Mouse (Mus musculus) myocyte (in vitro differentiated cells): Measurements from ENCODE around the gene Cox20.

Experiments
- E2F4 ChIP-seq: IDR thresholded peaks from one replicate; pipeline ENCODE4 v1.6.1; 2011; ENCODE audit warnings: mild to moderate bottlenecking, control low read depth, moderate library complexity; ENCODE audit not compliant: insufficient read depth
- MAX ChIP-seq: IDR thresholded peaks from one replicate; pipeline ENCODE4 v1.6.1; 2011; ENCODE audit warnings: low read depth, mild to moderate bottlenecking, control low read depth
- POLR2A ChIP-seq: IDR thresholded peaks from one replicate; pipeline ENCODE4 v1.6.1; 2011; ENCODE audit warnings: low read depth, mild to moderate bottlenecking, control low read depth, moderate library complexity; ENCODE audit not compliant: insufficient read length
- POLR2AphosphoS2 ChIP-seq: IDR thresholded peaks from one replicate; pipeline ENCODE4 v1.6.1; 2011; ENCODE audit warnings: low read depth, control low read depth; ENCODE audit not compliant: insufficient read length
- REST ChIP-seq: IDR thresholded peaks from one replicate; pipeline ENCODE4 v1.6.1; 2011; ENCODE audit warnings: mild to moderate bottlenecking, control low read depth, moderate library complexity; ENCODE audit not compliant: insufficient read depth, insufficient read length
- SRF ChIP-seq: IDR thresholded peaks from one replicate; pipeline ENCODE4 v1.6.1; 2011; ENCODE audit warnings: low read depth; ENCODE audit not compliant: control insufficient read depth, insufficient read length
- TCF3 ChIP-seq: IDR thresholded peaks from one replicate; pipeline ENCODE4 v1.6.1; 2011; ENCODE audit warnings: low read depth, control low read depth; ENCODE audit not compliant: insufficient read length

DNA sequence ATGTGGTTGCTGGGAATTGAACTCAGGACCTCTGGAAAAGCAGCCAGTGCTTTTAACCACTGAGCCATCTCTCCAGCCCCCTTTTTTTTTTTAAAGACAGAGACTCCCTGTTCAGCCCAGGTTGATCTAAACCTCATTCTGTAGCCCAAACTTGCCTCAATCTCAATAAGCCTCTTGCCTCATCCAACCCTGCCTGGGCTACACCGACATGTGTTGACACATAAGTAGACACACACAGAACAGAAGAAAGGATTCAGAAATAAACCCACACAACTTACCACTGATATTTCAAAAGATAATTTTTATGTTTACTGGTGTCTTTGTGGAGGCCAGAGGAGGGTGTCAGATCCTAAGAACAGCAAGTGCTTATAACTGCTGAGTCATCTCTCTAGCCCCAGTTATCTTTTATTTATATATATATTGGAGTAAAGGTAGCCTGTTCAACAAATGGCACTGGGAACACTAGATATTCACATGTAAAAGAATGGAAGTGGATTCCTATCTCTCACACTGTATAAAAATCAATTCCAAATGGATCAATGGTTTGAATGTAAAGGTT lies 5.8 kb upstream of the Cox20 start:
- TF ChIP-seq POLR2AphosphoS2: no peak
- TF ChIP-seq POLR2A: no peak
- TF ChIP-seq MAX: no peak
- TF ChIP-seq REST: no peak
- TF ChIP-seq TCF3: no peak
- no peak for TF ChIP-seq SRF
- TF ChIP-seq E2F4: no peak
